Comparison of ENCODE assay signal across 8 mouse cellular contexts in the genomic region with DNA sequence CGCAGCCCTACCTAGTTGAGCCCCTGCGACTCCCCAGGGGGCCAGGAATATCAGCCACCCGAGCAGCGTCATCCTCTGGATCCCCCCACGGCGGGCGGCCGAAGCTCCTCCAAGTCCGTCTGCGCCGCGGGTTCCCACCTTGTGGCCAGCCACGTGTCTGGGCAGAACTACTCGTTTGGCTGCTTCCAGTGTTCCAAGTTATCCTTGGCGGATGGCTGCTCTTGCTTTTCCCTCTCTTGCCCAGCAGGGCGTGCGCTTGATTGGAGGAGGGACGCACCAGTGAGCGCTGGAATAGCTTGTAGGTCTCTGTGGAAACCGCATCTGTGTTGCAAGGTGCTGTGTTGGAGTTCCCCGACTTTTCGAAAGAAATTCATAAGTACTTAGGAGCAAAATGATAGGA. TPM values are rescaled to one million over a fixed set of nuclear protein-coding genes. Genes with fewer than 3 reads are reported as not detected.
DNase-seq lines count a peak whose midpoint lies in the region; ATAC-seq and TF ChIP-seq lines count a peak whose summit lies in the region.

A gene (minus strand): TSS at position 279 of the 400 bp plus-strand sequence.

- ATAC-seq in embryonic facial prominence, embryonic 12.5 days (ENCODE audit: insufficient number of reproducible peaks, insufficient read depth, low FRiP score, low TSS enrichment), result peak; percentile 77; the same call in 1 of the 2 replicates
- ATAC-seq in limb, embryonic 11.5 days (ENCODE audit: insufficient number of reproducible peaks, low FRiP score, low TSS enrichment, low read depth), result peak; percentile 79
- ATAC-seq in midbrain, embryonic 12.5 days (ENCODE audit: low FRiP score, low read depth), result no peak

- no peaks in the 10 kb centered on the region for H3K9me3 ChIP-seq in embryonic facial prominence, embryonic 12.5 days
- no peaks in the 10 kb centered on the region for H3K9me3 ChIP-seq in limb, embryonic 11.5 days (ENCODE audit: control insufficient read depth, low read length)
- H3K9me3 ChIP-seq in midbrain, embryonic 12.5 days, result no peaks in the 10 kb centered on the region

- H3K4me2 ChIP-seq in embryonic facial prominence, embryonic 12.5 days (replicated peaks), result peak within 1 kb of the TSS; percentile 80
- H3K4me2 ChIP-seq in limb, embryonic 11.5 days (ENCODE audit: low read depth, severe bottlenecking), result peak within 1 kb of the TSS; percentile 70
- peak within 1 kb of the TSS; percentile 73 for H3K4me2 ChIP-seq in midbrain, embryonic 12.5 days (replicated peaks)

- H3K27ac ChIP-seq in embryonic facial prominence, embryonic 12.5 days, result no peak within 1 kb of the TSS
- no peak within 1 kb of the TSS for H3K27ac ChIP-seq in limb, embryonic 11.5 days (replicated peaks; ENCODE audit: low read depth, low read length)
- H3K27ac ChIP-seq in midbrain, embryonic 12.5 days (replicated peaks), result no peak within 1 kb of the TSS
- H3K27ac ChIP-seq in small intestine, adult 2 months (ENCODE audit: insufficient read depth, low read depth, low read length), result peak within 1 kb of the TSS; percentile 18; the same call in 1 of the 2 replicates

- peak; percentile 69 for DNase-seq in layer of hippocampus, adult 11-12 months (ENCODE audit: low spot score)
- no peak for DNase-seq in layer of hippocampus, adult 9-10 months (ENCODE audit: low spot score)
- peak; percentile 85 to 89 for DNase-seq in heart, adult 18-20 months
- peak; percentile 79 for DNase-seq in kidney, adult 11 months
- DNase-seq in limb, embryonic 11.5 days (ENCODE audit: low spot score), result peak; percentile 88

- peak; percentile 70; the same call in 1 of the 2 replicates for TF ChIP-seq POLR2A in small intestine, adult 2 months (IDR thresholded peaks at IDR 0.05; ENCODE audit: low read depth, low read length)

- 1% methylated on average over 22 of the region's 22 CpGs for WGBS in embryonic facial prominence, embryonic 12.5 days
- WGBS in limb, embryonic 11.5 days, result 1% methylated on average over 22 of the region's 22 CpGs
- 1% methylated on average over 22 of the region's 22 CpGs for WGBS in midbrain, embryonic 12.5 days
- WGBS in small intestine, adult 2 months, result 1% methylated on average over 22 of the region's 22 CpGs

- TF ChIP-seq CTCF in small intestine, adult 2 months (IDR thresholded peaks at IDR 0.05; ENCODE audit: extremely low read depth, insufficient read length, insufficient replicate concordance, low read depth, low read length), result peak; percentile 51; the same call in 1 of the 2 replicates

- H3K4me3 ChIP-seq in embryonic facial prominence, embryonic 12.5 days, result peak within 1 kb of the TSS; percentile 38
- H3K4me3 ChIP-seq in limb, embryonic 11.5 days (ENCODE audit: low read depth, low read length), result peak within 1 kb of the TSS; percentile 26
- peak within 1 kb of the TSS; percentile 41 for H3K4me3 ChIP-seq in midbrain, embryonic 12.5 days
- H3K4me3 ChIP-seq in small intestine, adult 2 months (ENCODE audit: low read depth, low read length), result peak within 1 kb of the TSS; percentile 68

- peak within 1 kb of the TSS; percentile 57 for H3K9ac ChIP-seq in embryonic facial prominence, embryonic 12.5 days
- peak within 1 kb of the TSS; percentile 35 for H3K9ac ChIP-seq in limb, embryonic 11.5 days (ENCODE audit: low read length)
- H3K9ac ChIP-seq in midbrain, embryonic 12.5 days (replicated peaks), result peak within 1 kb of the TSS; percentile 45; the same call in 1 of the 2 replicates

- H3K4me1 ChIP-seq in embryonic facial prominence, embryonic 12.5 days, result 0 out of 2 replicates have a peak, but pooled peaks cover 4% of the 10 kb centered on the region
- no peaks in the 10 kb centered on the region for H3K4me1 ChIP-seq in limb, embryonic 11.5 days (ENCODE audit: control insufficient read depth, insufficient read depth, low read length)
- H3K4me1 ChIP-seq in midbrain, embryonic 12.5 days, result peaks cover 12% of the 10 kb centered on the region
- H3K4me1 ChIP-seq in small intestine, adult 2 months (ENCODE audit: control insufficient read depth, insufficient read depth, insufficient read length, low read length), result peaks cover 17% of the 10 kb centered on the region

- peaks cover 12% of the 10 kb centered on the region for H3K27me3 ChIP-seq in embryonic facial prominence, embryonic 12.5 days
- H3K27me3 ChIP-seq in limb, embryonic 11.5 days (ENCODE audit: control insufficient read depth, insufficient read depth, low read length), result 0 out of 2 replicates have a peak, but pooled peaks cover 2% of the 10 kb centered on the region
- H3K27me3 ChIP-seq in midbrain, embryonic 12.5 days, result peaks cover 33% of the 10 kb centered on the region
- H3K27me3 ChIP-seq in small intestine, adult 2 months (ENCODE audit: control insufficient read depth, insufficient read depth, low read length), result no peaks in the 10 kb centered on the region

- no peaks in the 10 kb centered on the region for H3K36me3 ChIP-seq in embryonic facial prominence, embryonic 12.5 days
- no peaks in the 10 kb centered on the region for H3K36me3 ChIP-seq in limb, embryonic 11.5 days (ENCODE audit: control insufficient read depth, insufficient read depth, low read length)
- H3K36me3 ChIP-seq in midbrain, embryonic 12.5 days, result no peaks in the 10 kb centered on the region
- no peaks in the 10 kb centered on the region for H3K36me3 ChIP-seq in small intestine, adult 2 months (ENCODE audit: control insufficient read depth, insufficient read depth, low read length)

RNA-seq across cellular contexts. Expression of the gene that starts here (rescaled TPM):
- 3.9 and 4.2 TPM in 2 replicates for polyA plus RNA-seq in embryonic facial prominence, embryonic 12.5 days (2016; fragmentation: Nextera tagmentation; extraction: Ambion mirVana)
- total RNA-seq in heart, adult 18-20 months (2021), result under 1 TPM; 0.51 to 0.79 TPM
- polyA plus RNA-seq in limb, embryonic 11.5 days (2014; fragmentation: Nextera tagmentation; extraction: Ambion mirVana), result 4.3 and 4.6 TPM in 2 replicates
- polyA plus RNA-seq in midbrain, embryonic 12.5 days (2016; fragmentation: Nextera tagmentation; extraction: Ambion mirVana), result 1.1 and 1.7 TPM in 2 replicates
- polyA plus RNA-seq in small intestine, adult 2 months (2012; rRNA removed), result 126 and 144 TPM in 2 replicates

Comparison
In these comparisons a context has a peak if more than half of its experiments do, and no peak if none do; other contexts are left out.
1. RNA of the gene that starts here (polyA plus RNA-seq): 126 to 144 TPM in small intestine, adult 2 months; 4.3 to 4.6 TPM in limb, embryonic 11.5 days, 3.9 to 4.2 TPM in embryonic facial prominence, embryonic 12.5 days and 1.1 to 1.7 TPM in midbrain, embryonic 12.5 days; every median in the first group is over 10 times any median in the second.
2. Peak in DNase-seq in heart, adult 18-20 months; RNA of the gene not detected or under 1 TPM.
3. Peak in every context shown above with its lines, with median percentiles within 50 percentile points of each other: H3K4me2 ChIP-seq, H3K4me3 ChIP-seq and H3K9ac ChIP-seq.